Mouse (Mus musculus): ENCODE measurements around the gene Gcg. TPM values are rescaled to one million over a fixed set of nuclear protein-coding genes. Genes with fewer than 3 reads are reported as not detected.

Gene Gcg
- polyA plus RNA-seq, 1 experiment from 2014 or later, result not detected

- DNase-seq (ENCODE audit: low spot score), result no peak
- no peaks in the 10 kb centered on the region for H3K36me3 ChIP-seq
- H3K27ac ChIP-seq (replicated peaks), result no peak overlapping the region
- no peak overlapping the region for H3K4me3 ChIP-seq
- WGBS, result 89% methylated on average over 11 of the region's 11 CpGs
- H3K4me1 ChIP-seq, result no peaks in the 10 kb centered on the region
- no peaks in the 10 kb centered on the region for H3K27me3 ChIP-seq (ENCODE audit: low read depth, poor library complexity, severe bottlenecking)
- no peaks in the 10 kb centered on the region for H3K9me3 ChIP-seq (replicated peaks)
Measured at GRCm38 (mm10) chr2:62454991-62455390, 28.5 kb downstream of the Gcg start.

- H3K4me3 ChIP-seq, result no peak overlapping the region
- no peak for DNase-seq (ENCODE audit: low spot score)
- H3K27me3 ChIP-seq (ENCODE audit: low read depth, poor library complexity, severe bottlenecking), result no peaks in the 10 kb centered on the region
- no peak overlapping the region for H3K27ac ChIP-seq (replicated peaks)
- H3K9me3 ChIP-seq (replicated peaks), result no peaks in the 10 kb centered on the region
- WGBS, result 86% methylated on average over 6 of the region's 6 CpGs
- H3K4me1 ChIP-seq, result no peaks in the 10 kb centered on the region
- H3K36me3 ChIP-seq, result no peaks in the 10 kb centered on the region
Measured at GRCm38 (mm10) chr2:62454033-62454432, 29.4 kb downstream of the Gcg start.

- H3K36me3 ChIP-seq, result no peaks in the 10 kb centered on the region
Measured at GRCm38 (mm10) chr2:62450364-62450763, 33.1 kb downstream of the Gcg start.

GRCm38 (mm10) chr2:62449692-62450346 lies 33.6 kb downstream of the Gcg start:
- Histone ChIP-seq H3K4me1 (no peaks in the 10 kb centered on the region), H3K9me3 (replicated peaks) (no peaks in the 10 kb centered on the region), H3K27me3 (ENCODE audit: low read depth, poor library complexity, severe bottlenecking) (no peaks in the 10 kb centered on the region), H3K4me3 (no peak overlapping the region), H3K27ac (replicated peaks) (no peak overlapping the region), H3K36me3 (no peaks in the 10 kb centered on the region)
- WGBS, result 93% methylated on average over 5 of the region's 5 CpGs
- DNase-seq (ENCODE audit: low spot score), result no peak

More at GRCm38 (mm10) chr2:62450364-62450763, 33.1 kb downstream of the Gcg start:
- Histone ChIP-seq H3K27me3 (ENCODE audit: low read depth, poor library complexity, severe bottlenecking) (no peaks in the 10 kb centered on the region), H3K27ac (replicated peaks) (no peak overlapping the region), H3K4me1 (no peaks in the 10 kb centered on the region), H3K9me3 (replicated peaks) (no peaks in the 10 kb centered on the region), H3K4me3 (no peak overlapping the region)
- WGBS, result 95% methylated on average over 6 of the region's 6 CpGs
- no peak for DNase-seq (ENCODE audit: low spot score)

GRCm38 (mm10) chr2:62440802-62441544 lies 42.5 kb downstream of the Gcg start:
- Histone ChIP-seq H3K9me3 (replicated peaks) (no peaks in the 10 kb centered on the region), H3K27ac (replicated peaks) (no peak overlapping the region), H3K27me3 (ENCODE audit: low read depth, poor library complexity, severe bottlenecking) (no peaks in the 10 kb centered on the region), H3K4me3 (no peak overlapping the region), H3K36me3 (no peaks in the 10 kb centered on the region), H3K4me1 (no peaks in the 10 kb centered on the region)
- DNase-seq (ENCODE audit: low spot score), result no peak
- WGBS, result 72% methylated on average over 13 of the region's 13 CpGs

GRCm38 (mm10) chr2:62440083-62440482 lies 43.4 kb downstream of the Gcg start:
- DNase-seq (ENCODE audit: low spot score), result no peak
- Histone ChIP-seq H3K9me3 (replicated peaks) (no peaks in the 10 kb centered on the region), H3K27me3 (ENCODE audit: low read depth, poor library complexity, severe bottlenecking) (no peaks in the 10 kb centered on the region), H3K27ac (replicated peaks) (no peak overlapping the region), H3K36me3 (no peaks in the 10 kb centered on the region), H3K4me1 (no peaks in the 10 kb centered on the region), H3K4me3 (no peak overlapping the region)
- 92% methylated on average over 4 of the region's 4 CpGs for WGBS

GRCm38 (mm10) chr2:62431245-62431795 lies 52.1 kb downstream of the Gcg start:
- no peaks in the 10 kb centered on the region for H3K9me3 ChIP-seq (replicated peaks)
- no peak overlapping the region for H3K4me3 ChIP-seq
- H3K4me1 ChIP-seq, result no peaks in the 10 kb centered on the region
- DNase-seq (ENCODE audit: low spot score), result no peak
- no peaks in the 10 kb centered on the region for H3K36me3 ChIP-seq
- H3K27ac ChIP-seq (replicated peaks), result no peak overlapping the region
- WGBS, result 87% methylated on average over 8 of the region's 8 CpGs
- no peaks in the 10 kb centered on the region for H3K27me3 ChIP-seq (ENCODE audit: low read depth, poor library complexity, severe bottlenecking)

- Histone ChIP-seq H3K27ac (replicated peaks) (no peak overlapping the region), H3K36me3 (no peaks in the 10 kb centered on the region), H3K4me1 (0 out of 2 replicates have a peak, but pooled peaks cover 2% of the 10 kb centered on the region), H3K9me3 (replicated peaks) (no peaks in the 10 kb centered on the region), H3K4me3 (no peak overlapping the region), H3K27me3 (ENCODE audit: low read depth, poor library complexity, severe bottlenecking) (no peaks in the 10 kb centered on the region)
- DNase-seq (ENCODE audit: low spot score), result no peak
- WGBS, result 91% methylated on average over 3 of the region's 3 CpGs
Measured at GRCm38 (mm10) chr2:62425941-62426340, 57.5 kb downstream of the Gcg start.

Other genes starting within 250 kb of the Gcg start
- gene Dpp4, start 71.4 kb downstream of the Gcg start, polyA plus RNA-seq (2016; fragmentation: Nextera tagmentation; extraction: Ambion mirVana), result 0.25 and 0.78 TPM in 2 replicates
- gene Fap, start 90.4 kb upstream of the Gcg start, polyA plus RNA-seq (2016; fragmentation: Nextera tagmentation; extraction: Ambion mirVana), result 2.2 and 2.8 TPM in 2 replicates
- 0.43 and 0.93 TPM in 2 replicates for gene Ifih1, start 162.6 kb upstream of the Gcg start, polyA plus RNA-seq (2016; fragmentation: Nextera tagmentation; extraction: Ambion mirVana)
- 1.5 and 2.0 TPM in 2 replicates for gene Gca, start 180.6 kb upstream of the Gcg start, polyA plus RNA-seq (2016; fragmentation: Nextera tagmentation; extraction: Ambion mirVana)